Mouse (Mus musculus) cerebellum, adult 2 months (tissue): ENCODE data around the gene Adamts15. TPM values are rescaled to one million over a fixed set of nuclear protein-coding genes. Genes with fewer than 3 reads are reported as not detected.
A peak's percentile ranks its signal among the peaks of the same experiment; 100 is the strongest.

Experiments
- DNase-seq, 2 experiments: peaks; one replicate each; pipeline ENCODE4 v3.0.0; 2021
- H3K27ac ChIP-seq: fragments of 200-500 bp; 2 replicates; pipeline ENCODE4 v1.5.1; 2012; ENCODE audit warnings: low read length, control low read depth, inconsistent platforms; ENCODE audit not compliant: insufficient read depth
- H3K27me3 ChIP-seq: fragments of 200-500 bp; 2 replicates; pipeline ENCODE4 v1.6.1; 2012; ENCODE audit warnings: inconsistent platforms, mild to moderate bottlenecking, low read length, moderate library complexity; ENCODE audit not compliant: control insufficient read depth, insufficient read depth
- H3K4me1 ChIP-seq: fragments of 200-500 bp; 2 replicates; pipeline ENCODE4 v1.6.1; 2011; ENCODE audit warnings: low read length; ENCODE audit not compliant: control insufficient read depth, insufficient read depth
- H3K4me3 ChIP-seq: fragments of 200-500 bp; replicated peaks from 2 replicates; pipeline ENCODE3; 2011; ENCODE audit warnings: mild to moderate bottlenecking, low read depth, low read length, control low read depth; ENCODE audit not compliant: insufficient read depth
- CTCF ChIP-seq: fragments of 200-500 bp; IDR thresholded peaks from 2 replicates; pipeline ENCODE4 v1.5.1; 2011; ENCODE audit warnings: low read depth, mild to moderate bottlenecking, control low read depth, low read length, moderate library complexity, borderline replicate concordance; ENCODE audit not compliant: insufficient read depth
- POLR2A ChIP-seq: fragments of 200-500 bp; IDR thresholded peaks from 2 replicates; pipeline ENCODE4 v1.6.1; 2011; ENCODE audit warnings: low read length, control low read depth, borderline replicate concordance; ENCODE audit not compliant: insufficient read depth
- whole genome bisulfite sequencing: fragments of 180-500 bp; shearing (Covaris S2); methylation state at CpG from one replicate; pipeline ENCODE4 v1.1.7; 2018; 5-methylcytosine and 5-hydroxymethylcytosine counted together
- polyA plus RNA-seq: library from polyadenylated mRNA; depleted of rRNA; stranded (reverse); fragments of >200 nt; gene quantifications from 2 replicates; pipeline ENCODE4 v1.2.3, GENCODE M21; 2012

Adamts15 gene
- polyA plus RNA-seq, 1 experiment, result 5.6 TPM

DNA sequence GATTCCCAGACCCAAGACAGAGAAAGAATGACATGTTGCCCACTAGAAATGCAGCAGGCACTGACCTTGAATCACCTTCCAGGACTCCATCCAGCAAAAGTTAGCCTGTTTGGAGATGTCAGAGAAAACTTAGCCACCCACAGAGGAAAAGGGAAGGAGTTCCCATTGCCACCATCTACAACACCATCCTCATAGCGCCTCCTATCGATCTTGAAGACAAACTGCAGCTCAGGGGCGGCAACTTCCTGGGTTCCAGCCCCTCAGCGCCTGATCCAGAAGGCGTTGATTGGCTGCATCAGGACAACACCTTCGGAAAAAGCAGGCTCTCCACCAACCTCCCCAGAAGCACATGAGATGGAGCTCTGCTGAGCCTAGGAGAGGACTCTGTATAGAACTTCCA is 1.5 kb downstream of the Adamts15 start:
- H3K4me3 ChIP-seq, result no peak overlapping the region
- no peaks in the 10 kb centered on the region; the same call in 1 of the 2 replicates for H3K4me1 ChIP-seq
- WGBS, result 39% methylated on average over 6 of the region's 6 CpGs
- DNase-seq, result peak; percentile 26 to 41
- 0 out of 2 replicates have a peak overlapping the region, but pooled peaks have one; percentile 23 for H3K27ac ChIP-seq
- H3K27me3 ChIP-seq, result no peaks in the 10 kb centered on the region
- TF ChIP-seq CTCF (peak; percentile 27; the same call in 1 of the 2 replicates), POLR2A (no peak)

DNA sequence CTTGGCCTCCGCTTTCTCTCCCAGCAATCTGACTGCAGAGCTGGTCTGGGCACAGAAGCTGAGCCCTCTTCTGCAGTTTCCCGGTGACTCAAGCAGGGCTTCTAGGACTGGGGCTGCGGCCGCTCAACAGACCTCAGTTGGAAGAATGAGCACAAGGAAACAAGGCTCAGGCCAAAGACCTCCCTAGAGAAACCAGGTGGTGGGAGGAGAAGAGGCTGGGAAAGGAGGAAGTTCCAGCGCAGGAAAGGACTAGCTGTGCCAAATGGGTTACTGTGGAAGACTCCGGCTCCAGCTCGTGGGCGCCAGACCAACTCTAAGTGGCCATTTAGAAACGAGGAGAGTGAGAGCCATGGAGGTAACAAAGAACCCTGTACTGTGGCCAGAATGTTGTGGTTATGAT is 2.6 kb downstream of the Adamts15 start:
- H3K27me3 ChIP-seq, result no peaks in the 10 kb centered on the region
- no peak for TF ChIP-seq POLR2A
- TF ChIP-seq CTCF, result no peak
- no peaks in the 10 kb centered on the region; the same call in 1 of the 2 replicates for H3K4me1 ChIP-seq
- peak in 1 of 2 experiments; percentile 31 for DNase-seq
- H3K4me3 ChIP-seq, result peak overlapping the region; percentile 23
- 13% methylated on average over 9 of the region's 9 CpGs for WGBS
- H3K27ac ChIP-seq, result no peak overlapping the region

DNA sequence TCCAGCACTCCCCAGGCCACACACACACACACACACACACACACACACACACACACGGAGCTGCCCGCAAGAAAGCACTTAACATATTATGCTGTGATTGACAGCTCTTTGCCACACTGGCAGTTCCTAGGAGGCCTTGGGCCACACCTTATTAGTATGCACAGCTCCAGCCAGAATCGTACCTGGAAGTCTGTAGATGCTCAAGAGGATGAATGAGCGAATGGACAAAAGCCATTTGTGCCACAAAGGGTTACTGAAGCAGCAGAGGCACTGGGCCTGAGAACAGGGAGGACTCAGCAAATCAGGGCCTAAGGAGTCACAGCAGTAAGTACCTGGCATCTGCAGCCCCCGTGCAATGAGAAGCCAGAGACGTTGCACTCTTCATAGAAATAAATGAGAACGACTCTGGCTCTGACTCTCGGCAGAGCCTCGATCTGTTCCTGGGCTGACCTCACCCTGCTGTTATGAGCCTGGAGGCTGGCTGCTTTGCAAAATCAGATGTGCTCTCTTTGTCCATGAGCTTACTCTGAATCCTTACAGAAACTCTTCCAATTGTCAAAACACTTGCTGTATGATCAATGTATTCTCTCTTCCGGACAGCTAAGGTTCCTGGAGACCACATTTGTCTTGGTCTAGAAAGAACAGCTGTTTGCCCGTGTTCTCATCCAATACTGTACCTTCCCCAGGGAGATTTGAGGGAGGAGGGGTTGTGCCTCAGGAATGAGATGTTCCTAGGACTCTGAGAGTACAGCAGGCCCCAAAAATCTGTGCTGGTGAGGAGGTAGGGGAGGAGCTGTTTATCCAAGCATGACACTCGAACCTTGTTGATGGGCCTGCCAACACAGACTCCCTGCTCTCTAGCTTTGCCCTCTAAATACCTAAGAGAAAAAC is 3.5 kb downstream of the Adamts15 start:
- Histone ChIP-seq H3K4me1 (no peaks in the 10 kb centered on the region; the same call in 1 of the 2 replicates), H3K27ac (no peak overlapping the region; the same call in 1 of the 2 replicates), H3K4me3 (peak overlapping the region; percentile 1), H3K27me3 (no peaks in the 10 kb centered on the region)
- 40% methylated on average over 12 of the region's 12 CpGs for WGBS
- TF ChIP-seq CTCF (no peak), POLR2A (no peak)
- no peak for DNase-seq

DNA sequence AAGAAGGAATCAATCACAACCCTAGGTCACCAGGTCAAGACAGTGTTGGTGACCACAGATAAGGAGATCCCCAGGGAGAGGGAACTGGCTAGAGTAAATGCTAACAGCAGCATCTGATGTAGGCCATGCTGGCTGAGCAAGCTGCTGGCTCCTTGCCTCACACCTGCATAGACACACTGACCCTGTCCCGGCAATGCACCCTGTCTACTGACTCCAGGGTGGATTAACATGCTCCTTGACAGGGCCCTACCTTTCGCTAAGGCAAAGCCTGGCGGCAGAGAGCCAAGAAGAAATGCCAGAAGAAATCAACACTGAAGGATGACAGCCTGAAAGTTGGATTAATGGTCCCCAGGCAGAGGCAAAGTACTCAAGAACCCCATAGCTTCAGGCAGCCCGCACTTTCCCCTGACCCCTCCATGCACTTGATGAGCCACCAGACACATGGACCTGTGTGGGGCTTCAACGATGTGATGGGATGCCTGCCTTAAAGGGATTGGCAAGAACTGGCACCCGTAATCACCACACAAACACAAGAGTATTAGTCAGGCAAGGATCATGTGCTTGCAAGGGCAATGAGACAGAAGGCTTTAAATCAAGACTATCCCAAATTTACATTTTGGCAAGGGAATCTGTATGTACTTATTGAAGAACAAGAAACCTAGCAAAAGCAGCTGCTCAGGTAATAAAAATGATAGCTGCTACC is 5.8 kb downstream of the Adamts15 start:
- no peak for DNase-seq

DNA sequence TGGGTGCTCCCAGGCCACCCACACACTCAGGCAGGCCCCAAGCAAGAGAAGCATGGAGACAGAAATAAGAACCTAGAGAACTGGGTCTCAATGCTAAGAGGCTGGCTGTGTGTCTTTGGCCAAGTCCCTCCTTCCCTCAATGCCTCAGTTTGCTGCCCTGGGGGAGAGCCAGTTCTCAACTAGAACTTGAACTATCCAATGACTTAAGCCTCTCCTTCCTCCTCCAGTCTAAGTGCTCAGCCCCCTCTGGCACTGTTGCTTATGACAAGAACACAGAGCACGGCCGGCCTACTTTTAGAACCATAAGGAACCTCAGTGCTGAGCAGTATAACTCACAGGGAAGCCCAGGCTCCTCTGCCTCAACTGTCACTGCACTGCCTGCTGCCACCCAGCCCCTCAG is 8.0 kb downstream of the Adamts15 start:
- 83% methylated on average over 2 of the region's 2 CpGs for WGBS
- no peaks in the 10 kb centered on the region for H3K4me1 ChIP-seq
- DNase-seq, result no peak
- no peaks in the 10 kb centered on the region for H3K27me3 ChIP-seq
- H3K4me3 ChIP-seq, result no peak overlapping the region
- H3K27ac ChIP-seq, result no peak overlapping the region
- TF ChIP-seq POLR2A (no peak), CTCF (no peak)

More for the DNA sequence above, 5.8 kb downstream of the Adamts15 start:
- 81% methylated on average over 6 of the region's 6 CpGs for whole genome bisulfite sequencing
- H3K4me1 ChIP-seq, result no peaks in the 10 kb centered on the region
- no peaks in the 10 kb centered on the region for H3K27me3 ChIP-seq
- no peak overlapping the region for H3K27ac ChIP-seq
- TF ChIP-seq CTCF (no peak), POLR2A (no peak)
- no peak overlapping the region for H3K4me3 ChIP-seq

- Histone ChIP-seq H3K27me3 (no peaks in the 10 kb centered on the region), H3K4me3 (no peak overlapping the region), H3K4me1 (no peaks in the 10 kb centered on the region), H3K27ac (no peak overlapping the region)
- DNase-seq, result no peak
- TF ChIP-seq CTCF (no peak), POLR2A (no peak)
- WGBS, result 69% methylated on average over 3 of the region's 3 CpGs
These were observed 8.8 kb downstream of the Adamts15 start for GRCm38 (mm10) chr9:30913429-30913828.

DNA sequence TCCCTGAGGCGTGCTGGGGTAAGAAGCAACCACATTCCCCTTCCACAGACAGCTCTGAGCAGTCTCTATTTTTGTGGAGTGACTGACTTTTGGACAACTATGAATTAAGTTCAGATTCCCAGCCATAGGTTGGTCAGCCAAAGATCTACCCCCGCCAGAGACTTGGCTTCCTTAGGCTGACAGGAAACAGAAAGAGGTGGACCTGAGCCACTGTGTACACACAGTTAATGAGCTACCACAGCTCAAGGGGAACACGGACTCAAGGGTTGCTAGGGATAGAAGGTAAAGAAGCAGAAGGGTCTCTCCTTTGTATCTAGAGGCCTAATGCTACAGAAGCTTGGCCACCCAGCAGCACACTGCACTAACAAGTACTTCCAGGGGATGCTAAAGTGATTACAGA is 10.1 kb downstream of the Adamts15 start:
- no peak overlapping the region for H3K27ac ChIP-seq
- H3K4me1 ChIP-seq, result no peaks in the 10 kb centered on the region
- H3K4me3 ChIP-seq, result no peak overlapping the region
- no peak for DNase-seq
- 68% methylated on average over 3 of the region's 3 CpGs for WGBS
- TF ChIP-seq POLR2A, result no peak
- TF ChIP-seq CTCF, result no peak
- no peaks in the 10 kb centered on the region for H3K27me3 ChIP-seq

GRCm38 (mm10) chr9:30910491-30910890 is 11.8 kb downstream of the Adamts15 start:
- no peak for TF ChIP-seq POLR2A
- TF ChIP-seq CTCF, result no peak

More at GRCm38 (mm10) chr9:30910491-30910890, 11.8 kb downstream of the Adamts15 start:
- Histone ChIP-seq H3K27me3 (no peaks in the 10 kb centered on the region), H3K4me1 (no peaks in the 10 kb centered on the region), H3K4me3 (no peak overlapping the region), H3K27ac (no peak overlapping the region)
- 36% methylated on average over 5 of the region's 5 CpGs for WGBS
- no peak for DNase-seq
